Mouse (Mus musculus): ENCODE results near the gene Gpr1.
"Not testable (repeated sequence)": the region's sequence is repeated elsewhere in the genome, so short reads cannot be mapped to it uniquely, and the experiment has no call there.

Gene Gpr1

GRCm38 (mm10) chr1:63219277-63219676 lies 4.9 kb upstream of the Gpr1 start:
- DNase-seq (ENCODE audit: low read depth) = no peak

- no peak for DNase-seq (ENCODE audit: low read depth)
These were observed 288 bp upstream of the Gpr1 start for GRCm38 (mm10) chr1:63214631-63215030.

GRCm38 (mm10) chr1:63213478-63214270 lies 669 bp downstream of the Gpr1 start:
- DNase-seq (ENCODE audit: low read depth) = no peak

GRCm38 (mm10) chr1:63209861-63210529 lies 4.3 kb downstream of the Gpr1 start:
- no peak for DNase-seq (ENCODE audit: low read depth)

GRCm38 (mm10) chr1:63207607-63208006 lies 6.7 kb downstream of the Gpr1 start:
- DNase-seq (ENCODE audit: low read depth) = no peak

- DNase-seq (ENCODE audit: low read depth) = no peak
These were observed 9.5 kb downstream of the Gpr1 start for GRCm38 (mm10) chr1:63204660-63205394.

- DNase-seq (ENCODE audit: low read depth) = no peak
These were observed 10.2 kb downstream of the Gpr1 start for GRCm38 (mm10) chr1:63203950-63204659.

- no peak for DNase-seq (ENCODE audit: low read depth)
These were observed 10.9 kb downstream of the Gpr1 start for GRCm38 (mm10) chr1:63203471-63203870.

- DNase-seq (ENCODE audit: low read depth) = no peak
These were observed 12.7 kb downstream of the Gpr1 start for GRCm38 (mm10) chr1:63201672-63202071.

- no peak for DNase-seq (ENCODE audit: low read depth)
These were observed 14.0 kb downstream of the Gpr1 start for GRCm38 (mm10) chr1:63200322-63200721.

- no peak for DNase-seq (ENCODE audit: low read depth)
These were observed 15.0 kb downstream of the Gpr1 start for GRCm38 (mm10) chr1:63199387-63199786.

GRCm38 (mm10) chr1:63195848-63196512 lies 18.4 kb downstream of the Gpr1 start:
- DNase-seq (ENCODE audit: low read depth) = no peak

- DNase-seq (ENCODE audit: low read depth) = no peak
These were observed 21.9 kb downstream of the Gpr1 start for GRCm38 (mm10) chr1:63192306-63193065.

- DNase-seq (ENCODE audit: low read depth) = no peak
These were observed 23.5 kb downstream of the Gpr1 start for GRCm38 (mm10) chr1:63190851-63191250.

GRCm38 (mm10) chr1:63188536-63188935 lies 25.8 kb downstream of the Gpr1 start:
- DNase-seq (ENCODE audit: low read depth) = no peak

- not testable (repeated sequence) for DNase-seq (ENCODE audit: low read depth)
These were observed 28.9 kb downstream of the Gpr1 start for GRCm38 (mm10) chr1:63185430-63185829.

- peak; percentile 77 for DNase-seq (ENCODE audit: low read depth)
These were observed 31.6 kb downstream of the Gpr1 start for GRCm38 (mm10) chr1:63182636-63183270.

GRCm38 (mm10) chr1:63182212-63182611 lies 32.1 kb downstream of the Gpr1 start:
- DNase-seq (ENCODE audit: low read depth) = no peak

GRCm38 (mm10) chr1:63181480-63181879 lies 32.9 kb downstream of the Gpr1 start:
- no peak for DNase-seq (ENCODE audit: low read depth)

- peak; percentile 99 for DNase-seq (ENCODE audit: low read depth)
These were observed 33.3 kb downstream of the Gpr1 start for GRCm38 (mm10) chr1:63181019-63181418.
